Mouse (Mus musculus) layer of hippocampus, adult 2 months (tissue): ENCODE data around the gene Wfikkn1. TPM values are rescaled to one million over a fixed set of nuclear protein-coding genes. Genes with fewer than 3 reads are reported as not detected.

ENCODE experiments used
- DNase-seq, 2 experiments: peaks; one replicate each; pipeline ENCODE4 v3.0.0; 2022; ENCODE audit warnings: low spot score in 2 of 2
- H3K27ac ChIP-seq: fragments of 200-600 bp; 2 replicates; pipeline ENCODE4 v1.8.1; 2022
- H3K4me3 ChIP-seq: fragments of 200-600 bp; 2 replicates; pipeline ENCODE4 v1.8.1; 2022; ENCODE audit warnings: mild to moderate bottlenecking
- CTCF ChIP-seq: fragments of 200-600 bp; conservative IDR thresholded peaks from 2 replicates; pipeline ENCODE4 v1.8.1; 2022; ENCODE audit warnings: antibody characterized with exemption, mild to moderate bottlenecking, moderate library complexity
- total RNA-seq, 2 experiments: library from RNA; stranded (reverse); gene quantifications; 2 replicates each; pipeline ENCODE4 v1.2.3; 2021

Gene Wfikkn1
- total RNA-seq, 2 experiments from 2014 or later = 1.7 to 2.8 TPM

GRCm38 (mm10) chr17:25880913-25881641, 419 bp upstream of the Wfikkn1 start:
- Histone ChIP-seq H3K27ac (peak overlapping the region; percentile 67), H3K4me3 (no peak overlapping the region)
- DNase-seq = no peak
- no peak for TF ChIP-seq CTCF

DNA sequence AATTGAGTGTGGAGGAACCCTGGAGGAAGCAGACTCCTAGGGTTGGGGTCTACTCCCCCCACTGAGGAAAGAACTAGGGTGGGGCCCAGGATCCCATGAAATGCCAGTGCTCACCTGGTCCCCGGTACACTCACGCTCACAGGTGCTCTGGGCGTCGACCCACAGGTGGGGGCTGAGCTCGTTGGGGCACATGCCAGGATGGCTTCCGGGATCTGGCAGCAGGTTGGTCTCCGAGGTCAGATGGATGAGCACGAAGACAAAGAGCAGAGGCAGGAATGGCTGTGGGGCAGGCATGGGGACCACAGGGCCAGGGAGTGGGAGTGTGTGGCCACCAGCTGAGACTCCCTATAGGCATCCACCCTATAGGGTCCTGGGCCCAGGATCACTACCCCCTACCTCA, 908 bp downstream of the Wfikkn1 start:
- DNase-seq = no peak
- no peak overlapping the region for H3K4me3 ChIP-seq
- peak overlapping the region; percentile 67; the same call in 1 of the 2 replicates for H3K27ac ChIP-seq
- TF ChIP-seq CTCF = no peak

DNA sequence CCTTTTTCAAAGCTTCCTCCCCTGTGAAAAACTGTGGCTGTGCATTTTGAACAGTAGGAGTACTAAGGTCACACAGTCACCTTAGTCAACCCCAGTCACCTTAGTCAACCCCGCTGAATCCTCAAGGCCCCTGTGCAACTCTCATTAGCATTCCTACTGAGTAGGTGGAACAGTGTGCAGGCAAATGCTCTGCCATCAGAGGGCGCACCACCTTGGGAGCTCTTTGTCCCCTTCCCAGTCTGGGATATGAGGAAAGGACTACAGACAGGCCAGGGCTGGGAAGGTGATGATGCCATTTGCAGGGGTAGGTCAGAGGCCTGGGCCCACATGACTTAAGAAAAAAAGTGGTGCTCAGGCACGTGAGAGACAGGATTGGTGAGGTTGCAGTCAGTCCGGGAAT, 1.4 kb downstream of the Wfikkn1 start:
- H3K27ac ChIP-seq = no peak overlapping the region
- no peak overlapping the region for H3K4me3 ChIP-seq
- DNase-seq = no peak
- peak; percentile 83 for TF ChIP-seq CTCF

DNA sequence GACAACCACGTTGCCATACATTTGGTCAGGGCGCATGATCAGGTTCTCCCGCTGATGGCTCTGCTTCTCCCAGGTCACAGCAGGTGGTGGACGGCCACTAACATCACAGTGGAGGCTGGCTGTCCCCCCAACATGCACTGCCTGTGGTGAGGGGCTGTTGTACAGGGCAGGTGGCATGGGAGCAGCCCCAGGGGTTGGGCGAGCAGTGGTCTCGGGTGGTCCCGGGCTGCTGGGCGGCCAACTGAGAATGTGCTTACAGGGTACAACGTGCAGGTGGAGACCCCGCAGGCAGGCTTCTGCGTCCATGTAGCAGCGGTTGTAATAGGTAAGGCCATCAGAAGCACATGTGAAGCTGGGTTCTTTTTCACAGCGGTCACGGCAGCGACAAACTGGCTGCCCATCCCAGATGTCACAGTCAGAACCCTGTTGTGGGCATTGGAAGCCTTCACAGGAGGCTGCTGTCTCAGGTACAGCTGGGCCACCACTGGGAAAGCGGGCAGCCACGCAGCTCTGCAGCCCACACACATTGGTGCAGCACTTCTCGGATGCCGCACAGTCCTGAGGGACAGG, 2.0 kb downstream of the Wfikkn1 start:
- no peak for TF ChIP-seq CTCF
- no peak for DNase-seq
- Histone ChIP-seq H3K4me3 (no peak overlapping the region), H3K27ac (no peak overlapping the region)

- Histone ChIP-seq H3K27ac (no peak overlapping the region), H3K4me3 (no peak overlapping the region)
- TF ChIP-seq CTCF = no peak
- no peak for DNase-seq
These were observed 2.7 kb downstream of the Wfikkn1 start for GRCm38 (mm10) chr17:25877741-25878610.

- Histone ChIP-seq H3K27ac (no peak overlapping the region), H3K4me3 (no peak overlapping the region)
- no peak for DNase-seq
- TF ChIP-seq CTCF = no peak
These were observed 3.6 kb downstream of the Wfikkn1 start for GRCm38 (mm10) chr17:25877025-25877424.

DNA sequence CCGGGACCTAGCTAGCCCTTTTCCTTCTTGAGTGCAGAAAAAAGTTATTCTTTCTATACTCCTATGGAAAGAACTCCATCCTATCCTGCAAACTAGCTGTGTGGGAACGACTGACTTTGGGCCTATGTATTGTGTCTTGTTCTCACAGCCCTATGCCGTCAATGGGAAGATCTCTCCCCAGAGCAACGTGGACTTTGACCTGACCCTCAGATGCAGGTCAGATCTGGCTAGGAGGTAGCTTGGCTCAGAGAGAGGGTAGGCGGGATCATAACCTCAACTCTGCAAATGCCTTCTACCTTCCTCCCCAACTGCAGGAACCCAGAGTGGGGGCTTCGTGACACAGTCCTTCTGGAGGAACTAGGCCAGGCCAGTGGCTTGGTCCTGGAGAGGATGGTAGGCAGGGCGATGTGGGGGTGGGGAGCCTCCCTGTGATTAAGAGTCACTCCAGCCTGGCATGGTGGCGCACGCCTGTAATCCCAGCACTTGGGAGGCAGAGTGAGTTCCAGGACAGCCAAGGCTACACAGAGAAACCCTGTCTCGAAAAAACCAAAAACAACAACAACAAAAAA, 4.2 kb downstream of the Wfikkn1 start:
- DNase-seq = no peak
- TF ChIP-seq CTCF = no peak
- peak overlapping the region; percentile 97 for H3K27ac ChIP-seq

DNA sequence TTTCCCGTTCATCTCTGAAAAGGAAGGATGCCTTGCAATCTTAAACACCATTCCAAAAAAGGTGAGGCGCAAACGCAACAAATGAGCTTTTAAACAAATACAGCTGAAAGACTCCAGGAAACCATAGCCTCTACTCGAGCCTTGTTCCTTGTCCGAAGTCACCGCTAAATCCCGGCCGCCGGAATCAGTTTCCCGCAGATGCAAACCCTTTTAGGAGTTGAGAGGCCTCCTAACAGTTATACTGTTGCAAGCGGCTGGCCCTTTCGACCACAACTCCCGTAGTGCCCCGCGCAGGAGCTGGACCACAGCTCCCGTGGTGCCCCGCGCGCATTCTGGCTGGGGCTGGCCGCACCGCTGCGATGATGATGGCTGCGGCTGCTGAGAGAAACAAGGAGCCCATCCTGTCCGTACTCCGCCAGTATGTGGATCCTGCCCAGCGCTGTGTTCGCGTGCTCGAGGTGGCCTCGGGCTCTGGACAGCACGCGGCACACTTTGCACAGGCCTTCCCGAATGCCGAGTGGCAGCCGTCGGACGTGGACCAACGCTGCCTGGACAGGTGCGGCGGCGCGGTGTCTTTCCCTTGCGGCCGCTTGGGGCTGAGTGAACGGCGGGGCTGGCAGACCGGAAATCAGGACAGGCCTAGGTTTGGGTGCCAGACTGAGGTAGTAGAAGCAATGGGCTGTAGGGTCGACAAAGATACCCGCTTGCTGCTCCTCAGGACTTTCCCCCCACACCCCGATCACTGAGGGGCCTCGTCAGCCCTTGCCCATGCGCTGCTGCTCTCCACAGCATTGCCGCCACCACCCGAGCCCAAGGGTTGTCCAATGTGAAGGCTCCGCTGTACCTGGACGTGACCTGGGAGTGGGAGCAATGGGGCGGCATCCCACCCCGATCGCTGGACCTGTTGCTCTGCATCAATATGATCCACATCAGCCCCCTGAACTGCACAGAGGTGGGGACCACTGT, 5.2 kb downstream of the Wfikkn1 start:
- DNase-seq = peak; percentile 92 to 94
- Histone ChIP-seq H3K27ac (peak overlapping the region; percentile 97), H3K4me3 (peak overlapping the region; percentile 99)
- TF ChIP-seq CTCF = peak; percentile 55

More for the DNA sequence above, 4.2 kb downstream of the Wfikkn1 start:
- H3K4me3 ChIP-seq = peak overlapping the region; percentile 99

DNA sequence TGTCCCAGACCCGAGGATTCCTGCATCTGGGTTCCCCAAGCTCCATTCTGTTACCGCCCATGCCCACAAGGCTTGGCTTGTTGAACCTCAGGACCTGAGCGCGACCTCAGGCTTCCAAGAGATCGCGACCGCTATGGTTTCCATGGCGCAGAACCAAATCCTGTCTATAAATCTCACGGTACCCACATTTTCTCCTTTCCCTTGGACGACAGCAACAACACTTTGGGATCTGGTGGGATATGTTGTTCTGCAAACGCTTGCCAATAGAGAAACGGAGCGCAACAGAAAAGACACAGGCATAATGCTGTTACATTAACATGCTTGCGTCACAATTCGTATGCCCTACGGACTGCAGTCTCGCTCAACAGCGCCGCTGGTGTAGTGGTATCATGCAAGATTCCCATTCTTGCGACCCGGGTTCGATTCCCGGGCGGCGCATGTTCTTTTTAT, 5.9 kb downstream of the Wfikkn1 start, which contains the start of gene Mettl26:
Mettl26 (plus strand) TSS at position 354 of the 450 bp plus-strand sequence.
- DNase-seq = peak; percentile 95 to 99
- Histone ChIP-seq H3K27ac (peak within 1 kb of the TSS; percentile 97), H3K4me3 (peak within 1 kb of the TSS; percentile 99)
- peak; percentile 38 for TF ChIP-seq CTCF

DNA sequence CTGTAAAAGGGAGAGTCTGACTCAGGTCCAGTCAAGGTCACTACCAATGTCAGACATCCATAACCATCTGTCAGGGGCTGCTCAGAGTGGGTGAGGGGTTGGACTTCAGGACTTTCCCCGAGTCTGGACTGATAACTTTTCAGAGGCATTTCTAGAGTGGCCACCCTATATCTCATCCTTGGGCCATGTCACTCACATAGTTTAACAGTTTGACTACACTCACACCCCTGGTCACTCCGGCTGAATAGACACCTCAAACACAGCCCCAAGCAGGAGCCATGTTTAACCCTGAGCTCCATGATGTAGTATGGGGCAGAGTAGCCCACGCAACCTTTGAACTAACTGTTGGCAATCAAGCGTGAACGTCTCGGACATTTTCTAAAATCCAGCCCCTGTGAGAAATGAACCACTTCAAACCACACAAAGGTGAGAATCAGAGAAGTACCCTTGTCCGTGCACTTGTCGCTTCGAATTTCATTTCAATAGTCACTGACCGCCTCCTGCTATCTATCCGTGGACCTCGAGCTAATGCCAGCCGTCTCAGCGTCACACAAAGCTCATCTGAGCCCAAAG, 6.4 kb downstream of the Wfikkn1 start:
- H3K4me3 ChIP-seq = peak overlapping the region; percentile 99
- TF ChIP-seq CTCF = no peak
- peak overlapping the region; percentile 97 for H3K27ac ChIP-seq
- DNase-seq = no peak

- Histone ChIP-seq H3K4me3 (no peak overlapping the region; the same call in 1 of the 2 replicates), H3K27ac (peak overlapping the region; percentile 97; the same call in 1 of the 2 replicates)
- TF ChIP-seq CTCF = no peak
- DNase-seq = no peak
These were observed 7.1 kb downstream of the Wfikkn1 start for GRCm38 (mm10) chr17:25873405-25874147.
